ENCODE assay signal across 9 mouse cellular contexts in the genomic region with DNA sequence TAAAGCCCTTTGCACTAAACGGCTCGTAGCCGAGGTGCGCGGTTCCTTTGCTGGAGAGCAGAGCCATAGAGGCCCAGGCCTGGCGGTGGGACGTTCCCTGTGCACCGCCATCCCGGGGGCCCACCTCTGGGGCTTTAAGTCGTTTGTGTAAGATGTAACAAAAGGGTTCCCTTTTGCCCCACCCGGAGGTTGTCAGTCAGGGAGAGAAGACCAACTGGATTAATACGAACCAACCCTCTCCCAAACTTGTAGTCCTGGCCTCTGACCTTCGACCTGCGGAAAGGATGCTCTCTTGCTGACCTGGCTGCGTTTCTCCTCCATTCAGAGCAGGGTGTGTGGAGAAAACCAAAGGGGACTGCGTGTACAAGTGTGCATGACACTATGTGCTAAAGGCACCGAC. TPM values are rescaled to one million over a fixed set of nuclear protein-coding genes. Genes with fewer than 3 reads are reported as not detected.
DNase-seq lines count a peak whose midpoint lies in the region; ATAC-seq and TF ChIP-seq lines count a peak whose summit lies in the region.
"Had no signal": no experiment of that assay in that cellular context is flagged by ENCODE, and none has a peak within 500 bp of the region (broad histone marks: within the 10 kb centered on the region; RNA-seq: fewer than 3 reads in every experiment).

No protein-coding gene starts in this region.

- no peak for TF ChIP-seq CTCF in cerebellum, adult 2 months (IDR thresholded peaks at IDR 0.05; ENCODE audit: borderline replicate concordance, insufficient read depth, low read depth, low read length)
- no peak for TF ChIP-seq CTCF in embryonic fibroblast, embryonic 13.5 days (IDR thresholded peaks at IDR 0.05; ENCODE audit: borderline replicate concordance, insufficient read depth, low read length)

- peak overlapping the region; percentile 48 for H3K4me3 ChIP-seq in cerebellum, adult 2 months (replicated peaks; ENCODE audit: insufficient read depth, low read depth, low read length)
- H3K4me3 ChIP-seq in embryonic fibroblast, embryonic 13.5 days (ENCODE audit: insufficient read depth, low read length), result no peak overlapping the region
- H3K4me3 ChIP-seq in limb, embryonic 14.5 days (replicated peaks; ENCODE audit: low read length), result peak overlapping the region; percentile 33
- H3K4me3 ChIP-seq: erythroblast, embryonic 14.5 days had no signal

- ATAC-seq in cerebellum, adult (ENCODE audit: insufficient number of reproducible peaks, low FRiP score, low TSS enrichment), result no peak
- no peak for ATAC-seq in limb, embryonic 14.5 days (ENCODE audit: low FRiP score, low read depth)

- H3K27me3 ChIP-seq in cerebellum, adult 2 months (ENCODE audit: control insufficient read depth, insufficient read depth, low read length), result no peaks in the 10 kb centered on the region
- H3K27me3 ChIP-seq in limb, embryonic 14.5 days (ENCODE audit: control insufficient read depth, insufficient read depth, low read length), result peaks cover 52% of the 10 kb centered on the region

- H3K4me2 ChIP-seq in limb, embryonic 14.5 days (replicated peaks; ENCODE audit: low read depth, low read length, severe bottlenecking), result peak overlapping the region; percentile 62

- no peaks in the 10 kb centered on the region for H3K36me3 ChIP-seq in limb, embryonic 14.5 days (ENCODE audit: control insufficient read depth, insufficient read depth, low read length)

- no peaks in the 10 kb centered on the region for H3K9me3 ChIP-seq in limb, embryonic 14.5 days (ENCODE audit: control insufficient read depth, low read length)

- H3K4me1 ChIP-seq in cerebellum, adult 2 months (ENCODE audit: control insufficient read depth, insufficient read depth, low read length), result peaks cover 12% of the 10 kb centered on the region; the same call in 1 of the 2 replicates
- peaks cover 3% of the 10 kb centered on the region for H3K4me1 ChIP-seq in embryonic fibroblast, embryonic 13.5 days (ENCODE audit: control insufficient read depth, insufficient read depth, low read length)
- H3K4me1 ChIP-seq in limb, embryonic 14.5 days (ENCODE audit: control insufficient read depth, insufficient read depth, low read length), result peaks cover 45% of the 10 kb centered on the region

- H3K27ac ChIP-seq in cerebellum, adult 2 months (ENCODE audit: insufficient read depth, low read length), result peak overlapping the region; percentile 81
- H3K27ac ChIP-seq in embryonic fibroblast, embryonic 13.5 days (ENCODE audit: insufficient read depth, low read length), result peak overlapping the region; percentile 69
- no peak overlapping the region for H3K27ac ChIP-seq in limb, embryonic 14.5 days (replicated peaks; ENCODE audit: low read depth, low read length)

- peak; percentile 37 to 57 for DNase-seq in cerebellum, adult 2 months
- DNase-seq in 3T3-L1 (ENCODE audit: low read depth, low spot score), result peak; percentile 39
- no peak for DNase-seq in limb, embryonic 14.5 days (ENCODE audit: low spot score)
- DNase-seq in layer of hippocampus, adult 8-10 months (ENCODE audit: low spot score in 2 of 2), result no peak
- DNase-seq in thymus, adult 18-20 months, result no peak
- DNase-seq in thymus, postnatal 10 days (ENCODE audit: low spot score in 2 of 2), result no peak

- 0 out of 2 replicates have a peak overlapping the region, but pooled peaks have one; percentile 12 for H3K9ac ChIP-seq in limb, embryonic 14.5 days (ENCODE audit: low read depth, low read length, severe bottlenecking)

- no peak for TF ChIP-seq POLR2A in cerebellum, adult 2 months (IDR thresholded peaks at IDR 0.05; ENCODE audit: borderline replicate concordance, insufficient read depth, low read length)
- TF ChIP-seq POLR2A in embryonic fibroblast, embryonic 13.5 days (IDR thresholded peaks at IDR 0.05; ENCODE audit: low read depth, low read length), result no peak
- TF ChIP-seq POLR2A in limb, embryonic 14.5 days (IDR thresholded peaks at IDR 0.05; ENCODE audit: borderline replicate concordance, extremely low read depth, insufficient read depth, insufficient read length), result no peak

- 4% methylated on average over 17 of the region's 17 CpGs for WGBS in cerebellum, adult 2 months
- WGBS in limb, embryonic 14.5 days, result 1% methylated on average over 17 of the region's 17 CpGs

RNA-seq across cellular contexts. Expression of a gene that starts 5.7 kb away (rescaled TPM):
- polyA plus RNA-seq in cerebellum, adult 2 months (2012; rRNA removed), result 13.4 and 15.0 TPM in 2 replicates
- polyA plus RNA-seq in embryonic fibroblast, embryonic 13.5 days (2011; ENCODE audit: insufficient read length, low read depth, missing spikeins), result 7.3 and 7.8 TPM in 2 replicates
- polyA plus RNA-seq in limb, embryonic 14.5 days (2012; rRNA removed), result 20.5 and 22.9 TPM in 2 replicates
- polyA plus RNA-seq in limb, embryonic 14.5 days (2014; fragmentation: Nextera tagmentation; extraction: Ambion mirVana), result 31.1 and 33.1 TPM in 2 replicates
- 1 to 10 TPM; 1.7 to 2.6 (median 2.0) TPM for total RNA-seq in layer of hippocampus, adult 8-10 months (2022)
- polyA plus RNA-seq: erythroblast, embryonic 14.5 days had no signal

RNA-seq across cellular contexts. Expression of a gene that starts 33.4 kb away (rescaled TPM):
- 90.5 and 91.6 TPM in 2 replicates for polyA plus RNA-seq in cerebellum, adult 2 months (2012; rRNA removed)
- polyA plus RNA-seq in embryonic fibroblast, embryonic 13.5 days (2011; ENCODE audit: insufficient read length, low read depth, missing spikeins), result 94.9 and 96.8 TPM in 2 replicates
- polyA plus RNA-seq in limb, embryonic 14.5 days (2012; rRNA removed), result 44.9 and 48.0 TPM in 2 replicates
- 30.5 and 32.5 TPM in 2 replicates for polyA plus RNA-seq in limb, embryonic 14.5 days (2014; fragmentation: Nextera tagmentation; extraction: Ambion mirVana)
- total RNA-seq in layer of hippocampus, adult 8-10 months (2022), result 10 to 100 TPM; 93.2 to 96.3 (median 94.1) TPM

RNA-seq across cellular contexts. Expression of a gene that starts 35.2 kb away (rescaled TPM):
- polyA plus RNA-seq in cerebellum, adult 2 months (2012; rRNA removed), result 7.6 and 9.1 TPM in 2 replicates
- polyA plus RNA-seq in embryonic fibroblast, embryonic 13.5 days (2011; ENCODE audit: insufficient read length, low read depth, missing spikeins), result 0.42 and 0.74 TPM in 2 replicates
- polyA plus RNA-seq in limb, embryonic 14.5 days (2012; rRNA removed), result 0.85 and 0.99 TPM in 2 replicates
- 0.26 and 0.47 TPM in 2 replicates for polyA plus RNA-seq in limb, embryonic 14.5 days (2014; fragmentation: Nextera tagmentation; extraction: Ambion mirVana)
- 1 to 10 TPM; 3.1 to 3.8 (median 3.4) TPM for total RNA-seq in layer of hippocampus, adult 8-10 months (2022)
- polyA plus RNA-seq: erythroblast, embryonic 14.5 days had no signal

Comparison
In these comparisons a context has a peak if more than half of its experiments do, and no peak if none do; other contexts are left out.
1. DNase-seq: peak in cerebellum, adult 2 months (2 of 2) and 3T3-L1 (single experiment); none in limb, embryonic 14.5 days (single experiment), layer of hippocampus, adult 8-10 months (0 of 2), thymus, adult 18-20 months (0 of 2) and thymus, postnatal 10 days (0 of 2).